Mouse (Mus musculus) lung, adult 2 months (tissue): ENCODE data around the gene Tcea2. TPM values are rescaled to one million over a fixed set of nuclear protein-coding genes. Genes with fewer than 3 reads are reported as not detected.

Experiments used
- DNase-seq: peaks from one replicate; pipeline ENCODE4 v3.0.0; 2022
- H3K4me1 ChIP-seq: fragments of 200-500 bp; 2 replicates; pipeline ENCODE4 v1.6.1; 2011; ENCODE audit warnings: low read length; ENCODE audit not compliant: control insufficient read depth, insufficient read depth
- H3K4me3 ChIP-seq: fragments of 200-500 bp; replicated peaks from 2 replicates; pipeline ENCODE3; 2011; ENCODE audit warnings: low read depth, mild to moderate bottlenecking, control low read depth, low read length; ENCODE audit errors: extremely low read depth
- CTCF ChIP-seq: fragments of 200-500 bp; IDR thresholded peaks from 2 replicates; pipeline ENCODE4 v1.5.1; 2011; ENCODE audit warnings: mild to moderate bottlenecking, low read length, control low read depth; ENCODE audit not compliant: insufficient read depth
- POLR2A ChIP-seq: fragments of 200-500 bp; IDR thresholded peaks from 2 replicates; pipeline ENCODE4 v1.6.1; 2011; ENCODE audit warnings: low read depth, mild to moderate bottlenecking, control low read depth, low read length, borderline replicate concordance; ENCODE audit errors: extremely low read depth
- WGBS: fragments of 180-500 bp; shearing (Covaris S2); methylation state at CpG from one replicate; pipeline ENCODE4 v1.1.7; 2018; 5-methylcytosine and 5-hydroxymethylcytosine counted together
- polyA plus RNA-seq: library from polyadenylated mRNA; depleted of rRNA; stranded (reverse); fragments of >200 nt; gene quantifications from 2 replicates; pipeline ENCODE4 v1.2.3, GENCODE M21; 2012

Tcea2 gene
- polyA plus RNA-seq, 1 experiment, result 15.7 TPM

DNA sequence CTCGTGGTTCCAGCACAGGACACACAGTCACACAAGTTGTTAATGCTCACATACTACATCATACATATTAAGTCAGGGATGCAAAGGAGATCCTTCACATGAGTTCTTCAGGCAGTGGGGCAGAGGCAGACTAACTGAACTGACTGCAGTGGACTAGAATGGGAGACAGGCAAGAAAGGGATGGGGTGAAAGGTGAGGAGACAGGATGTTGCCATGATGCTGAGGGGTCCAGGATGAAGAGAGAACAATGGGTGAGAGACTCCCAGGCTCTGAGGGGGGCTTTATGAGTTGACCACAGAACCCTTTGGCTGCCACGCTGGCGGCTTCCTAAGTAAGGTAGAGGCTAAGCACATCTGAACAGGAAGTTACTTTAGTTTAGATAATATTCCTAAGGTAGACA is 14.5 kb downstream of the Tcea2 start:
- H3K4me1 ChIP-seq, result peaks cover 2% of the 10 kb centered on the region; the same call in 1 of the 2 replicates
- no peak for DNase-seq
- TF ChIP-seq POLR2A, result no peak
- TF ChIP-seq CTCF, result no peak
- H3K4me3 ChIP-seq, result no peak overlapping the region
- WGBS, result 94% methylated on average over 3 of the region's 3 CpGs

- TF ChIP-seq POLR2A (no peak), CTCF (no peak)
These were observed 15.7 kb downstream of the Tcea2 start for GRCm38 (mm10) chr2:181695776-181696175.

GRCm38 (mm10) chr2:181696801-181697420 is 16.8 kb downstream of the Tcea2 start:
- H3K4me3 ChIP-seq, result no peak overlapping the region
- WGBS, result 69% methylated on average over 33 of the region's 33 CpGs
- no peak for DNase-seq
- no peak for TF ChIP-seq POLR2A
- TF ChIP-seq CTCF, result no peak
- peaks cover 2% of the 10 kb centered on the region; the same call in 1 of the 2 replicates for H3K4me1 ChIP-seq

More at GRCm38 (mm10) chr2:181695776-181696175, 15.7 kb downstream of the Tcea2 start:
- WGBS, result 67% methylated on average over 1 of the region's 1 CpGs
- Histone ChIP-seq H3K4me1 (peaks cover 2% of the 10 kb centered on the region; the same call in 1 of the 2 replicates), H3K4me3 (no peak overlapping the region)
- DNase-seq, result no peak

DNA sequence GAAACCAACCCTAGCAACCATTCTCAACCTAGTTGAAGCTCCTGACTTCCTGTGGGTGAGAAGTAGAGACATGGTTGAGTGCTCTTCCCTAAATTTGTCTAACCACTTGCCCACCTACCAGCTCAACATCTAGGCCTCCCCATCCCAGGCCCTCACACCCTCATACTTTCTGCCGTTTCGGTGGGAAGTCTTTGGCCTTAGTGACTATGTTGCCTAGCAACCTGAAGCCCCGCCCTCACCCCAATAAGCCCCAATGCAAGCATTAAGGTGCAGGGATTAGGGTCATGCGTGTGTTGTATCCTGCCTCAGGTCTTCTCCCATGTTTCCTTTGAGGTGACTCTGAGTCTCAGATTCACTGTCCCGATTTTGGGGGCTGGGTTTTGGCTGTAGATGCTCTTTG is 18.1 kb downstream of the Tcea2 start, which contains the start of gene Lkaaear1:
Lkaaear1 (minus strand) TSS at position 202 of the 400 bp plus-strand sequence.
- Histone ChIP-seq H3K4me1 (no peaks in the 10 kb centered on the region), H3K4me3 (no peak within 1 kb of the TSS)
- 44% methylated on average over 5 of the region's 5 CpGs for WGBS
- no peak for DNase-seq
- TF ChIP-seq POLR2A (no peak), CTCF (no peak)

GRCm38 (mm10) chr2:181706668-181707067 is 26.6 kb downstream of the Tcea2 start:
- no peak overlapping the region for H3K4me3 ChIP-seq
- no peak for DNase-seq
- no peaks in the 10 kb centered on the region for H3K4me1 ChIP-seq
- TF ChIP-seq POLR2A, result no peak
- no peak for TF ChIP-seq CTCF
- 37% methylated on average over 4 of the region's 4 CpGs for WGBS

GRCm38 (mm10) chr2:181713749-181714148 is 33.6 kb downstream of the Tcea2 start:
- DNase-seq, result no peak
- Histone ChIP-seq H3K4me3 (no peak overlapping the region), H3K4me1 (no peaks in the 10 kb centered on the region)
- 73% methylated on average over 1 of the region's 1 CpGs for WGBS
- TF ChIP-seq CTCF (no peak), POLR2A (no peak)

DNA sequence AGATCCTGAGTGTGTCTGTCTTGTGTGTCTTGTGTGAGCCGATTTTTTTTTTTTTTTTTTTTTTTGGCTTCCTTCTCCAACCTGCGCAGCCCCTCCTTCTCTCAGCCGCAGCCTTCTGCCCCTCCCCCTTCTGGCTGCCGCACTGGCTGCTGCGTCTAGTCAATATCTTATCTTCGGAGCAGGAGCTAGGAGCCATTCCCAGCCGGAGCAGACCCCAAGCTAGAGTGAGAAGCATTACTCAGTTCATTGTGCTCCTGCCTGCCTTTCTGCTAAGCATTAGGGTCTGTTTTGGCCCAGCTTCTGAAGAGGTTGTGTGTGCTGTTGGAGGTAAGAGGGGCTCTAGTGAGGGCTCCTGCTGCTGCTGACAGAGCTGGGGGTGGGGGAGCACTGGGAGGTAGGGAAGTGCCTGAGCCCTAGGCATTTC is 34.8 kb downstream of the Tcea2 start, which contains the start of gene Oprl1:
Oprl1 (plus strand) TSS at position 114 of the 424 bp plus-strand sequence.
- no peaks in the 10 kb centered on the region for H3K4me1 ChIP-seq
- no peak for DNase-seq
- WGBS, result 2% methylated on average over 7 of the region's 7 CpGs
- H3K4me3 ChIP-seq, result no peak within 1 kb of the TSS
- TF ChIP-seq POLR2A, result no peak
- no peak for TF ChIP-seq CTCF

GRCm38 (mm10) chr2:181715382-181715781 is 35.3 kb downstream of the Tcea2 start:
- 75% methylated on average over 3 of the region's 3 CpGs for WGBS
- Histone ChIP-seq H3K4me3 (no peak overlapping the region), H3K4me1 (no peaks in the 10 kb centered on the region)
- DNase-seq, result no peak
- no peak for TF ChIP-seq CTCF
- TF ChIP-seq POLR2A, result no peak

DNA sequence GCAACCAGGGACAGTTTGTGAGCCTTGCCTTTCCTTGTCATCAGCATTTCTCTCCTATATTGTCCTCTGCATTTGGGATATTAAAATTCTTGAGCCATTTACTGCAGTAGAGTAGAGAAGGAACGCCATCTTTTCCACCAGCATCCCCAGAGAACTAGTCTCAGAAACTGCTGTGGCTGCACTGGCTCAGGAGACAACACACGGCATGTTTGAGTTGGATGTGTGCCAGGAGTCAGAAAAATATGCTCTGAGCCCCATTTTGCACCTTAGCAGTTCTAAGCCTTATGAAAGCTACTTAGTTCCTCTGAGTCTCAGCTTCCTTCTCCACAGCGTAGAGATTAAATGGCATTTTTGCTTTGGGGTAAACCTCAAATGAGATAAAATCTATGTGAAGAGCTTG is 36.9 kb downstream of the Tcea2 start:
- no peaks in the 10 kb centered on the region for H3K4me1 ChIP-seq
- H3K4me3 ChIP-seq, result no peak overlapping the region
- DNase-seq, result no peak
- 36% methylated on average over 3 of the region's 3 CpGs for WGBS
- TF ChIP-seq CTCF, result no peak
- no peak for TF ChIP-seq POLR2A

- no peak for DNase-seq
- 32% methylated on average over 3 of the region's 3 CpGs for WGBS
- Histone ChIP-seq H3K4me3 (no peak overlapping the region), H3K4me1 (no peaks in the 10 kb centered on the region)
- TF ChIP-seq CTCF (no peak), POLR2A (no peak)
These were observed 40.0 kb downstream of the Tcea2 start for GRCm38 (mm10) chr2:181720061-181720460.
